Mouse (Mus musculus) CH12.LX (cell line): ENCODE data around the gene Tbc1d14.

Source experiments
- CTCF ChIP-seq, 2 experiments: IDR thresholded peaks in 1 of 2; conservative IDR thresholded peaks in 1 of 2; 2 replicates each; pipeline ENCODE4 v1.5.1; 2011 to 2012; ENCODE audit warnings: low read depth in 2 of 2, low read length in 2 of 2, improper control_type of control experiment in 1 of 2, inconsistent platforms in 1 of 2, mild to moderate bottlenecking in 1 of 2, moderate library complexity in 1 of 2
- EP300 ChIP-seq: IDR thresholded peaks from 2 replicates; pipeline ENCODE4 v1.6.1; 2011; ENCODE audit warnings: low read length, improper control_type of control experiment
- ETS1 ChIP-seq: conservative IDR thresholded peaks from 2 replicates; pipeline ENCODE4 v1.6.1; 2012; ENCODE audit warnings: low read depth, mild to moderate bottlenecking, inconsistent platforms, low read length, improper control_type of control experiment, moderate library complexity
- GABPA ChIP-seq: IDR thresholded peaks from 2 replicates; pipeline ENCODE4 v1.6.1; 2012; ENCODE audit warnings: low read depth, low read length, improper control_type of control experiment, inconsistent platforms; ENCODE audit not compliant: insufficient replicate concordance
- HCFC1 ChIP-seq: IDR thresholded peaks from 2 replicates; pipeline ENCODE4 v1.6.1; 2012; ENCODE audit warnings: low read depth, mild to moderate bottlenecking, inconsistent platforms, low read length, improper control_type of control experiment
- PAX5 ChIP-seq: IDR thresholded peaks from 2 replicates; pipeline ENCODE4 v1.6.1; 2012; ENCODE audit warnings: low read length, inconsistent platforms, mixed read lengths
- POLR2A ChIP-seq: IDR thresholded peaks from 2 replicates; pipeline ENCODE4 v1.6.1; 2011; ENCODE audit warnings: low read depth, mild to moderate bottlenecking, improper control_type of control experiment, low read length
- UBTF ChIP-seq: IDR thresholded peaks from 2 replicates; pipeline ENCODE4 v1.6.1; 2012; ENCODE audit warnings: low read depth, mild to moderate bottlenecking, inconsistent platforms, low read length, improper control_type of control experiment, moderate library complexity
- ZNF384 ChIP-seq: IDR thresholded peaks from 2 replicates; pipeline ENCODE4 v1.6.1; 2012; ENCODE audit warnings: low read depth, low read length, improper control_type of control experiment, inconsistent platforms

GRCm38 (mm10) chr5:36478540-36479420, 114.3 kb downstream of the Tbc1d14 start:
- TF ChIP-seq EP300: no peak
- no peak for TF ChIP-seq ZNF384
- no peak for TF ChIP-seq CTCF (conservative IDR thresholded peaks at IDR 0.05 in 1 of 2, IDR thresholded peaks at IDR 0.05 in 1 of 2; ENCODE audit: low read depth in 2 of 2, low read length in 2 of 2)
- no peak for TF ChIP-seq GABPA
- no peak for TF ChIP-seq POLR2A
- no peak for TF ChIP-seq ETS1
- no peak for TF ChIP-seq UBTF
- TF ChIP-seq PAX5: no peak
- TF ChIP-seq HCFC1: no peak
